Mouse (Mus musculus): ENCODE measurements around the gene Lepr. TPM values are rescaled to one million over a fixed set of nuclear protein-coding genes. Genes with fewer than 3 reads are reported as not detected.

Gene Lepr
- polyA plus RNA-seq, 1 experiment from 2014 or later = 1.6 TPM

GRCm38 (mm10) chr4:101707953-101708352, 9.3 kb upstream of the Lepr start:
- ATAC-seq (ENCODE audit: low FRiP score) (no peak), DNase-seq (ENCODE audit: low spot score, missing footprints) (no peak)
- Histone ChIP-seq H3K9ac (ENCODE audit: low read length) (no peak overlapping the region), H3K4me1 (ENCODE audit: control insufficient read depth, insufficient read depth, low read length) (no peaks in the 10 kb centered on the region), H3K36me3 (ENCODE audit: control insufficient read depth, insufficient read depth, low read length) (no peaks in the 10 kb centered on the region), H3K27me3 (ENCODE audit: control insufficient read depth, insufficient read depth, low read length) (no peaks in the 10 kb centered on the region), H3K9me3 (ENCODE audit: control insufficient read depth, low read length) (no peaks in the 10 kb centered on the region), H3K27ac (ENCODE audit: low read depth, low read length) (no peak overlapping the region), H3K4me3 (ENCODE audit: low read depth, low read length) (no peak overlapping the region), H3K4me2 (no peak overlapping the region)
- WGBS = 81% methylated on average over 3 of the region's 3 CpGs

GRCm38 (mm10) chr4:101710361-101710760, 6.8 kb upstream of the Lepr start:
- ATAC-seq (ENCODE audit: low FRiP score) = no peak
- no peak overlapping the region for H3K9ac ChIP-seq (ENCODE audit: low read length)
- H3K4me2 ChIP-seq = no peak overlapping the region
- no peaks in the 10 kb centered on the region for H3K36me3 ChIP-seq (ENCODE audit: control insufficient read depth, insufficient read depth, low read length)
- 79% methylated on average over 4 of the region's 4 CpGs for WGBS
- no peak overlapping the region for H3K27ac ChIP-seq (ENCODE audit: low read depth, low read length)
- DNase-seq (ENCODE audit: low spot score, missing footprints) = no peak
- no peaks in the 10 kb centered on the region for H3K4me1 ChIP-seq (ENCODE audit: control insufficient read depth, insufficient read depth, low read length)
- H3K4me3 ChIP-seq (ENCODE audit: low read depth, low read length) = no peak overlapping the region
- H3K9me3 ChIP-seq (ENCODE audit: control insufficient read depth, low read length) = no peaks in the 10 kb centered on the region
- no peaks in the 10 kb centered on the region; the same call in 1 of the 2 replicates for H3K27me3 ChIP-seq (ENCODE audit: control insufficient read depth, insufficient read depth, low read length)

GRCm38 (mm10) chr4:101711100-101711499, 6.1 kb upstream of the Lepr start:
- no peaks in the 10 kb centered on the region for H3K36me3 ChIP-seq (ENCODE audit: control insufficient read depth, insufficient read depth, low read length)
- WGBS = 89% methylated on average over 4 of the region's 4 CpGs
- DNase-seq (ENCODE audit: low spot score, missing footprints) = no peak

GRCm38 (mm10) chr4:101712563-101712962, 4.6 kb upstream of the Lepr start:
- Histone ChIP-seq H3K36me3 (ENCODE audit: control insufficient read depth, insufficient read depth, low read length) (no peaks in the 10 kb centered on the region), H3K27me3 (ENCODE audit: control insufficient read depth, insufficient read depth, low read length) (peaks cover 10% of the 10 kb centered on the region), H3K27ac (ENCODE audit: low read depth, low read length) (no peak overlapping the region), H3K9ac (ENCODE audit: low read length) (no peak overlapping the region), H3K9me3 (ENCODE audit: control insufficient read depth, low read length) (no peaks in the 10 kb centered on the region), H3K4me2 (no peak overlapping the region), H3K4me1 (ENCODE audit: control insufficient read depth, insufficient read depth, low read length) (peaks cover 3% of the 10 kb centered on the region; the same call in 1 of the 2 replicates), H3K4me3 (ENCODE audit: low read depth, low read length) (no peak overlapping the region)
- WGBS = 64% methylated on average over 1 of the region's 1 CpGs
- ATAC-seq (ENCODE audit: low FRiP score) (no peak), DNase-seq (ENCODE audit: low spot score, missing footprints) (no peak)

More at GRCm38 (mm10) chr4:101711100-101711499, 6.1 kb upstream of the Lepr start:
- no peaks in the 10 kb centered on the region for H3K4me1 ChIP-seq (ENCODE audit: control insufficient read depth, insufficient read depth, low read length)
- ATAC-seq (ENCODE audit: low FRiP score) = no peak
- no peak overlapping the region for H3K9ac ChIP-seq (ENCODE audit: low read length)
- no peak overlapping the region for H3K4me3 ChIP-seq (ENCODE audit: low read depth, low read length)
- H3K27ac ChIP-seq (ENCODE audit: low read depth, low read length) = no peak overlapping the region
- H3K9me3 ChIP-seq (ENCODE audit: control insufficient read depth, low read length) = no peaks in the 10 kb centered on the region
- H3K27me3 ChIP-seq (ENCODE audit: control insufficient read depth, insufficient read depth, low read length) = no peaks in the 10 kb centered on the region; the same call in 1 of the 2 replicates
- H3K4me2 ChIP-seq = no peak overlapping the region

GRCm38 (mm10) chr4:101715302-101715701, 1.9 kb upstream of the Lepr start:
- peaks cover 14% of the 10 kb centered on the region for H3K27me3 ChIP-seq (ENCODE audit: control insufficient read depth, insufficient read depth, low read length)
- peaks cover 3% of the 10 kb centered on the region; the same call in 1 of the 2 replicates for H3K4me1 ChIP-seq (ENCODE audit: control insufficient read depth, insufficient read depth, low read length)
- no peak overlapping the region for H3K27ac ChIP-seq (ENCODE audit: low read depth, low read length)
- H3K36me3 ChIP-seq (ENCODE audit: control insufficient read depth, insufficient read depth, low read length) = no peaks in the 10 kb centered on the region
- no peaks in the 10 kb centered on the region for H3K9me3 ChIP-seq (ENCODE audit: control insufficient read depth, low read length)
- no peak overlapping the region for H3K9ac ChIP-seq (ENCODE audit: low read length)
- 92% methylated on average over 8 of the region's 8 CpGs for WGBS
- H3K4me3 ChIP-seq (ENCODE audit: low read depth, low read length) = no peak overlapping the region
- no peak overlapping the region for H3K4me2 ChIP-seq
- DNase-seq (ENCODE audit: low spot score, missing footprints) (no peak), ATAC-seq (ENCODE audit: low FRiP score) (no peak)

- Histone ChIP-seq H3K4me2 (no peak overlapping the region), H3K27me3 (ENCODE audit: control insufficient read depth, insufficient read depth, low read length) (peaks cover 14% of the 10 kb centered on the region), H3K36me3 (ENCODE audit: control insufficient read depth, insufficient read depth, low read length) (no peaks in the 10 kb centered on the region), H3K9ac (ENCODE audit: low read length) (no peak overlapping the region), H3K4me1 (ENCODE audit: control insufficient read depth, insufficient read depth, low read length) (peaks cover 3% of the 10 kb centered on the region; the same call in 1 of the 2 replicates), H3K9me3 (ENCODE audit: control insufficient read depth, low read length) (no peaks in the 10 kb centered on the region), H3K4me3 (ENCODE audit: low read depth, low read length) (no peak overlapping the region), H3K27ac (ENCODE audit: low read depth, low read length) (no peak overlapping the region)
- WGBS = 67% methylated on average over 6 of the region's 6 CpGs
- no peak for DNase-seq (ENCODE audit: low spot score, missing footprints)
- ATAC-seq (ENCODE audit: low FRiP score) = no peak
These were observed 1.4 kb upstream of the Lepr start for GRCm38 (mm10) chr4:101715805-101716204.

GRCm38 (mm10) chr4:101718991-101719580, 1.9 kb downstream of the Lepr start:
- Histone ChIP-seq H3K27me3 (ENCODE audit: control insufficient read depth, insufficient read depth, low read length) (peaks cover 14% of the 10 kb centered on the region), H3K4me1 (ENCODE audit: control insufficient read depth, insufficient read depth, low read length) (peaks cover 3% of the 10 kb centered on the region; the same call in 1 of the 2 replicates), H3K9ac (ENCODE audit: low read length) (no peak overlapping the region), H3K36me3 (ENCODE audit: control insufficient read depth, insufficient read depth, low read length) (no peaks in the 10 kb centered on the region), H3K4me2 (no peak overlapping the region), H3K27ac (ENCODE audit: low read depth, low read length) (no peak overlapping the region), H3K9me3 (ENCODE audit: control insufficient read depth, low read length) (no peaks in the 10 kb centered on the region), H3K4me3 (ENCODE audit: low read depth, low read length) (no peak overlapping the region)
- no peak for ATAC-seq (ENCODE audit: low FRiP score)
- peak; percentile 91 for DNase-seq (ENCODE audit: low spot score, missing footprints)
- 8% methylated on average over 5 of the region's 5 CpGs for WGBS

GRCm38 (mm10) chr4:101721705-101722104, 4.5 kb downstream of the Lepr start:
- Histone ChIP-seq H3K4me1 (ENCODE audit: control insufficient read depth, insufficient read depth, low read length) (peaks cover 3% of the 10 kb centered on the region; the same call in 1 of the 2 replicates), H3K4me2 (no peak overlapping the region), H3K9me3 (ENCODE audit: control insufficient read depth, low read length) (no peaks in the 10 kb centered on the region), H3K9ac (ENCODE audit: low read length) (no peak overlapping the region), H3K36me3 (ENCODE audit: control insufficient read depth, insufficient read depth, low read length) (no peaks in the 10 kb centered on the region), H3K27ac (ENCODE audit: low read depth, low read length) (no peak overlapping the region), H3K4me3 (ENCODE audit: low read depth, low read length) (no peak overlapping the region), H3K27me3 (ENCODE audit: control insufficient read depth, insufficient read depth, low read length) (peaks cover 12% of the 10 kb centered on the region)
- WGBS = 80% methylated on average over 4 of the region's 4 CpGs
- ATAC-seq (ENCODE audit: low FRiP score) (no peak), DNase-seq (ENCODE audit: low spot score, missing footprints) (no peak)

- Histone ChIP-seq H3K36me3 (ENCODE audit: control insufficient read depth, insufficient read depth, low read length) (no peaks in the 10 kb centered on the region), H3K27me3 (ENCODE audit: control insufficient read depth, insufficient read depth, low read length) (no peaks in the 10 kb centered on the region), H3K4me1 (ENCODE audit: control insufficient read depth, insufficient read depth, low read length) (no peaks in the 10 kb centered on the region), H3K4me3 (ENCODE audit: low read depth, low read length) (no peak overlapping the region), H3K27ac (ENCODE audit: low read depth, low read length) (no peak overlapping the region), H3K9ac (ENCODE audit: low read length) (no peak overlapping the region), H3K9me3 (ENCODE audit: control insufficient read depth, low read length) (no peaks in the 10 kb centered on the region), H3K4me2 (no peak overlapping the region)
- WGBS = 84% methylated on average over 2 of the region's 2 CpGs
- no peak for DNase-seq (ENCODE audit: low spot score, missing footprints)
- ATAC-seq (ENCODE audit: low FRiP score) = no peak
These were observed 24.8 kb downstream of the Lepr start for GRCm38 (mm10) chr4:101741973-101742372.
